9 mouse cellular contexts compared by ENCODE assay signal in genomic region chr10:81327959-81328358, GRCm38 (mm10). TPM values are rescaled to one million over a fixed set of nuclear protein-coding genes. Genes with fewer than 3 reads are reported as not detected.
DNase-seq lines count a peak whose midpoint lies in the region; ATAC-seq and TF ChIP-seq lines count a peak whose summit lies in the region.
"Had no signal": no experiment of that assay in that cellular context is flagged by ENCODE, and none has a peak within 500 bp of the region (broad histone marks: within the 10 kb centered on the region; RNA-seq: fewer than 3 reads in every experiment).

No protein-coding gene starts in this region.

- peaks cover 24% of the 10 kb centered on the region for H3K4me1 ChIP-seq in embryonic facial prominence, embryonic 14.5 days (ENCODE audit: control insufficient read depth, insufficient read depth, low read length)
- H3K4me1 ChIP-seq: forebrain, embryonic 15.5 days had no signal

- H3K36me3 ChIP-seq in embryonic facial prominence, embryonic 14.5 days (ENCODE audit: control insufficient read depth, insufficient read depth, low read length): peaks cover 44% of the 10 kb centered on the region

- TF ChIP-seq CTCF in layer of hippocampus, adult 2 months (conservative IDR thresholded peaks at IDR 0.05): no peak

- H3K9ac ChIP-seq in embryonic facial prominence, embryonic 14.5 days (ENCODE audit: low read depth, low read length): peak overlapping the region; percentile 34; the same call in 1 of the 2 replicates
- H3K9ac ChIP-seq: forebrain, embryonic 15.5 days had no signal

- H3K4me2 ChIP-seq in embryonic facial prominence, embryonic 14.5 days (ENCODE audit: low read depth, low read length): 0 out of 2 replicates have a peak overlapping the region, but pooled peaks have one; percentile 34
- H3K4me2 ChIP-seq: forebrain, embryonic 15.5 days had no signal

- no peaks in the 10 kb centered on the region for H3K9me3 ChIP-seq in embryonic facial prominence, embryonic 14.5 days (ENCODE audit: control insufficient read depth, low read length)
- H3K9me3 ChIP-seq: forebrain, embryonic 15.5 days had no signal

- no peak for DNase-seq in layer of hippocampus, adult 2 months (ENCODE audit: low spot score in 2 of 2)
- DNase-seq in layer of hippocampus, adult 8-10 months (ENCODE audit: low spot score in 2 of 2): no peak
- no peak for DNase-seq in embryonic facial prominence, embryonic 14.5 days (ENCODE audit: low spot score)
- DNase-seq in kidney, adult 9 months: peak; percentile 45
- peak; percentile 57 for DNase-seq in lung, postnatal 10 days
- DNase-seq in Muller cell, postnatal 12 days (ENCODE audit: inconsistent ontology term): no peak
- no peak for DNase-seq in layer of hippocampus, postnatal 14 days (ENCODE audit: low spot score in 2 of 2)

- no peak overlapping the region for H3K4me3 ChIP-seq in layer of hippocampus, adult 2 months
- no peak overlapping the region for H3K4me3 ChIP-seq in embryonic facial prominence, embryonic 14.5 days (ENCODE audit: low read depth, low read length)
- H3K4me3 ChIP-seq: forebrain, embryonic 15.5 days had no signal

- peak overlapping the region; percentile 69 for H3K27ac ChIP-seq in layer of hippocampus, adult 2 months
- H3K27ac ChIP-seq in embryonic facial prominence, embryonic 14.5 days (replicated peaks; ENCODE audit: low read depth, low read length): no peak overlapping the region

- peaks cover 12% of the 10 kb centered on the region for H3K27me3 ChIP-seq in embryonic facial prominence, embryonic 14.5 days (replicated peaks; ENCODE audit: control insufficient read depth, insufficient read depth, low read length)

- ATAC-seq in embryonic facial prominence, embryonic 14.5 days (ENCODE audit: low read depth): no peak
- ATAC-seq: forebrain, embryonic 15.5 days had no signal

- 23% methylated on average over 1 of the region's 2 CpGs for WGBS in embryonic facial prominence, embryonic 14.5 days

RNA-seq across cellular contexts. Expression of gene Tbxa2r, which starts 0.6 kb away (rescaled TPM):
- total RNA-seq in layer of hippocampus, adult 2 months (2021): 1 to 10 TPM; 1.3 to 1.4 TPM
- total RNA-seq in layer of hippocampus, adult 8-10 months (2022): 1 to 10 TPM; 1.1 to 1.4 (median 1.4) TPM
- 6.7 and 8.7 TPM in 2 replicates for polyA plus RNA-seq in embryonic facial prominence, embryonic 14.5 days (2014; fragmentation: Nextera tagmentation; extraction: Ambion mirVana)
- total RNA-seq in layer of hippocampus, postnatal 14 days (2021): 1 to 10 TPM; 1.8 to 2.2 TPM
- total RNA-seq: MEL had no signal

RNA-seq across cellular contexts. Expression of gene Cactin, which starts 7.1 kb away (rescaled TPM):
- 10 to 100 TPM; 27.6 to 30.7 TPM for total RNA-seq in layer of hippocampus, adult 2 months (2021)
- 10 to 100 TPM; 28.2 to 31.3 (median 30.2) TPM for total RNA-seq in layer of hippocampus, adult 8-10 months (2022)
- polyA plus RNA-seq in embryonic facial prominence, embryonic 14.5 days (2014; fragmentation: Nextera tagmentation; extraction: Ambion mirVana): 27.0 and 27.5 TPM in 2 replicates
- 10 to 100 TPM; 22.4 to 25.8 TPM for total RNA-seq in layer of hippocampus, postnatal 14 days (2021)

RNA-seq across cellular contexts. Expression of gene Gipc3, which starts 15.1 kb away (rescaled TPM):
- 1 to 10 TPM; 1.7 to 1.8 TPM for total RNA-seq in layer of hippocampus, adult 2 months (2021)
- total RNA-seq in layer of hippocampus, adult 8-10 months (2022): 1 to 10 TPM; 1.3 to 2.2 (median 1.7) TPM
- polyA plus RNA-seq in embryonic facial prominence, embryonic 14.5 days (2014; fragmentation: Nextera tagmentation; extraction: Ambion mirVana): 0.04 and 0.14 TPM in 2 replicates
- 1 to 10 TPM; 1.4 to 1.5 TPM for total RNA-seq in layer of hippocampus, postnatal 14 days (2021)
- total RNA-seq: MEL had no signal
- polyA plus RNA-seq: forebrain, embryonic 15.5 days had no signal

RNA-seq across cellular contexts. Expression of gene Hmg20b, which starts 22.3 kb away (rescaled TPM):
- 10 to 100 TPM; 27.5 to 30.8 TPM for total RNA-seq in layer of hippocampus, adult 2 months (2021)
- total RNA-seq in layer of hippocampus, adult 8-10 months (2022): 10 to 100 TPM; 32.5 to 37.1 (median 32.9) TPM
- polyA plus RNA-seq in embryonic facial prominence, embryonic 14.5 days (2014; fragmentation: Nextera tagmentation; extraction: Ambion mirVana): 66.8 and 78.7 TPM in 2 replicates
- 10 to 100 TPM; 24.0 to 40.0 TPM for total RNA-seq in layer of hippocampus, postnatal 14 days (2021)

RNA-seq across cellular contexts. Expression of gene Mfsd12, which starts 29.3 kb away (rescaled TPM):
- total RNA-seq in layer of hippocampus, adult 2 months (2021): 10 to 100 TPM; 42.8 to 45.9 TPM
- total RNA-seq in layer of hippocampus, adult 8-10 months (2022): 10 to 100 TPM; 40.7 to 46.7 (median 43.6) TPM
- polyA plus RNA-seq in embryonic facial prominence, embryonic 14.5 days (2014; fragmentation: Nextera tagmentation; extraction: Ambion mirVana): 6.8 and 9.8 TPM in 2 replicates
- 10 to 100 TPM; 40.8 to 45.8 TPM for total RNA-seq in layer of hippocampus, postnatal 14 days (2021)

Comparison
In these comparisons a context has a peak if more than half of its experiments do, and no peak if none do; other contexts are left out.
1. DNase-seq: peak in kidney, adult 9 months (single experiment) and lung, postnatal 10 days (single experiment); none in layer of hippocampus, adult 2 months (0 of 2), layer of hippocampus, adult 8-10 months (0 of 2), embryonic facial prominence, embryonic 14.5 days (single experiment), Muller cell, postnatal 12 days (single experiment) and layer of hippocampus, postnatal 14 days (0 of 2).